Mouse (Mus musculus) neural tube, embryonic 11.5 days (tissue): ENCODE data around the gene Cma1. TPM values are rescaled to one million over a fixed set of nuclear protein-coding genes. Genes with fewer than 3 reads are reported as not detected.
"Not testable (repeated sequence)": the region's sequence is repeated elsewhere in the genome, so short reads cannot be mapped to it uniquely, and the experiment has no call there.

Source experiments
- ATAC-seq: fragments of 200-750 bp; cut with Nextera tagmentation; 2 replicates; pipeline ENCODE4 v1.8.0; 2017; ENCODE audit warnings: moderate number of reproducible peaks, mild to moderate bottlenecking, moderate TSS enrichment, moderate library complexity; ENCODE audit not compliant: insufficient read depth, low FRiP score, low TSS enrichment
- DNase-seq: peaks from one replicate; pipeline ENCODE4 v3.0.0-alpha.2; 2015; ENCODE audit warnings: low spot score
- H3K27ac ChIP-seq: fragments of 300-500 bp; sonication (generic); 2 replicates; pipeline ENCODE4 v1.5.1; 2014; ENCODE audit warnings: low read depth, mild to moderate bottlenecking, low read length
- H3K27me3 ChIP-seq: fragments of 300-500 bp; sonication (generic); 2 replicates; pipeline ENCODE4 v1.6.1; 2014; ENCODE audit warnings: mild to moderate bottlenecking, low read length, mixed read lengths; ENCODE audit not compliant: control insufficient read depth, insufficient read depth
- H3K36me3 ChIP-seq: fragments of 300-500 bp; sonication (generic); 2 replicates; pipeline ENCODE4 v1.6.1; 2014; ENCODE audit warnings: mild to moderate bottlenecking, low read length, moderate library complexity, mixed read lengths; ENCODE audit not compliant: control insufficient read depth, insufficient read depth
- H3K4me1 ChIP-seq: fragments of 300-500 bp; sonication (generic); 2 replicates; pipeline ENCODE4 v1.6.1; 2014; ENCODE audit warnings: low read length, mixed read lengths; ENCODE audit not compliant: control insufficient read depth, insufficient read depth
- H3K4me2 ChIP-seq: fragments of 300-500 bp; sonication (generic); 2 replicates; pipeline ENCODE4 v1.6.1; 2014; ENCODE audit warnings: low read depth, mild to moderate bottlenecking, moderate library complexity
- H3K4me3 ChIP-seq: fragments of 300-500 bp; sonication (generic); 2 replicates; pipeline ENCODE4 v1.5.1; 2014; ENCODE audit warnings: low read depth, low read length
- H3K9ac ChIP-seq: fragments of 300-500 bp; sonication (generic); 2 replicates; pipeline ENCODE4 v1.6.1; 2014; ENCODE audit warnings: mild to moderate bottlenecking, low read length
- H3K9me3 ChIP-seq: fragments of 300-500 bp; sonication (generic); 2 replicates; pipeline ENCODE4 v1.6.1; 2016; ENCODE audit warnings: low read length; ENCODE audit not compliant: control insufficient read depth
- WGBS: fragments of 180-500 bp; shearing (Covaris S2); extraction: QIAGEN DNeasy Blood & Tissue Kit; methylation state at CpG from one replicate; pipeline ENCODE4 v1.1.7; 2014; 5-methylcytosine and 5-hydroxymethylcytosine counted together
- polyA plus RNA-seq: library from polyadenylated mRNA; unstranded; fragments of >200 nt; fragmentation: Nextera tagmentation; extraction: Ambion mirVana; gene quantifications from 2 replicates; pipeline ENCODE4 v1.2.1, GENCODE M21; 2014

Gene Cma1
- polyA plus RNA-seq = not detected in 2 replicates

GRCm38 (mm10) chr14:55944575-55944974 is at the start of gene Cma1:
Cma1 (minus strand) TSS chr14:55944675.
- Histone ChIP-seq H3K9ac (no peak within 1 kb of the TSS), H3K9me3 (no peaks in the 10 kb centered on the region), H3K27me3 (no peaks in the 10 kb centered on the region), H3K4me1 (no peaks in the 10 kb centered on the region), H3K4me3 (no peak within 1 kb of the TSS), H3K27ac (no peak within 1 kb of the TSS), H3K4me2 (no peak within 1 kb of the TSS), H3K36me3 (no peaks in the 10 kb centered on the region)
- WGBS = 80% methylated on average over 4 of the region's 4 CpGs
- no peak for DNase-seq
- no peak for ATAC-seq

DNA sequence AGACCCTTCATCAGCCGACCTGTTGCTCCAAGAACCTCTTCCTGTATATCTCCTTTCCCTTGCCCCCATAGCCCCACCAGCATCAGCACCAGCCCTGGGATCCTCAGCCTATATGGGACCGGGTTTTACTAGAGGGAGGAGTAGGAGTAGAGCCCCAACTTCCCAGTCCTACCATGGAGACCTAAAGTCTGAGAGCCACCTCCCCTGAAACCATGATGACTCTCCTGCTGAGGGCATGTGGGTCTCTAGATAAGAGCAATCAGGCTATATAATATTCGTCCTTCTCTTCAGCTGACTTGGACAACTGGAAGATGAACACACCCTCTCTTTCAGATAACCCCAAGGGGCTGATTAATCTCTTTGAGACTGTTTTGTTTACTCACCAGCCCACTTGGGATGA is 43.0 kb upstream of the Cma1 start:
- not testable (repeated sequence) for H3K4me1 ChIP-seq, H3K27ac ChIP-seq, H3K4me3 ChIP-seq, H3K36me3 ChIP-seq, ATAC-seq, H3K9ac ChIP-seq, H3K4me2 ChIP-seq, H3K9me3 ChIP-seq, H3K27me3 ChIP-seq, DNase-seq
- WGBS = 80% methylated on average over 1 of the region's 3 CpGs

- H3K4me3 ChIP-seq, H3K27me3 ChIP-seq, ATAC-seq, H3K4me1 ChIP-seq, H3K9ac ChIP-seq, H3K4me2 ChIP-seq, DNase-seq, H3K9me3 ChIP-seq, H3K36me3 ChIP-seq, H3K27ac ChIP-seq: not testable (repeated sequence)
- WGBS = 40% methylated on average over 2 of the region's 2 CpGs
Measured at GRCm38 (mm10) chr14:55963900-55964299, 19.4 kb upstream of the Cma1 start.

GRCm38 (mm10) chr14:55963263-55963662 is 18.8 kb upstream of the Cma1 start:
- H3K4me3 ChIP-seq = no peak overlapping the region
- H3K36me3 ChIP-seq = no peaks in the 10 kb centered on the region
- no peaks in the 10 kb centered on the region for H3K27me3 ChIP-seq
- 14% methylated on average over 1 of the region's 1 CpGs for WGBS
- no peak overlapping the region for H3K27ac ChIP-seq
- H3K4me2 ChIP-seq = no peak overlapping the region
- DNase-seq (no peak), ATAC-seq (no peak)
- H3K9ac ChIP-seq = no peak overlapping the region
- no peaks in the 10 kb centered on the region for H3K4me1 ChIP-seq
- H3K9me3 ChIP-seq = no peaks in the 10 kb centered on the region

GRCm38 (mm10) chr14:55950346-55951030 is 6.0 kb upstream of the Cma1 start, which contains the start of gene Cma2:
Cma2 (plus strand) TSS chr14:55950980.
- WGBS = 86% methylated on average over 6 of the region's 6 CpGs
- Histone ChIP-seq H3K4me1 (no peaks in the 10 kb centered on the region), H3K27me3 (no peaks in the 10 kb centered on the region), H3K36me3 (no peaks in the 10 kb centered on the region), H3K4me3 (no peak within 1 kb of the TSS), H3K9me3 (no peaks in the 10 kb centered on the region), H3K4me2 (no peak within 1 kb of the TSS), H3K9ac (no peak within 1 kb of the TSS), H3K27ac (no peak within 1 kb of the TSS)
- ATAC-seq (no peak), DNase-seq (no peak)

DNA sequence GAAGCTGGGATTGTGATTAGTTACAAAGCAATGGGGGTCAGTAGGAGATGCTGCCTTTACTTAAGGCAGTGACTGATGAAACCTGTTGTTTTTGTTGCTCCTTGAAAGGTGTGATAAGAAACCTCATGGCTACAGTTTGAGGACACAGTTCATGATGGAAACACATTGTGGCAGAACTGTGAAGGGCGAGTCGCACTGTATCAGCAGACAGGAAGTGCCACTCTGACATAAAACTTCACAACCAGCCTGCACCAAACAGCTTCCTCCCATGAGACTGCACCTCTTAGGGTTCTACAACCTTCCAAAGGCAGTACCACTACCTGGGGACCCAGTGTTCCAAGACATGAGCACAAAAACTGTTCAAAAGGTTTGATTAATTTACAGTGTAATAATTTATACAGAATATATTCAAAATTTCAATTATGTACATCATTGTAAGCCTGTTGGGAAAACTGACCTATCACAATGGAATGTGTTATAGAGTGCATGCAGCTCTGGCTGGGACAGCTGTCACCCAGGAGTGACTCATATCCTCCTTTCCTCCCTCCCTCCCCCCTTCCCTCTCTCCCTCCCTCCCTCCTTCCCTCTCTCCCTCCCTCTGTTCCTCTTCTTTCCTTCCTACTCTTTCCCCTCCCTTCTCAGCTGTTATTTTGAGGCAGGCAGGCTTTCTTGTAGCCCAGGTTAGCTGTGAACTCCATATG is 1.9 kb upstream of the Cma1 start:
- Histone ChIP-seq H3K4me3 (no peak overlapping the region), H3K4me1 (no peaks in the 10 kb centered on the region), H3K4me2 (no peak overlapping the region), H3K36me3 (no peaks in the 10 kb centered on the region), H3K9ac (no peak overlapping the region), H3K27ac (no peak overlapping the region), H3K9me3 (no peaks in the 10 kb centered on the region), H3K27me3 (no peaks in the 10 kb centered on the region)
- DNase-seq (no peak), ATAC-seq (no peak)
- 92% methylated on average over 2 of the region's 2 CpGs for WGBS

DNA sequence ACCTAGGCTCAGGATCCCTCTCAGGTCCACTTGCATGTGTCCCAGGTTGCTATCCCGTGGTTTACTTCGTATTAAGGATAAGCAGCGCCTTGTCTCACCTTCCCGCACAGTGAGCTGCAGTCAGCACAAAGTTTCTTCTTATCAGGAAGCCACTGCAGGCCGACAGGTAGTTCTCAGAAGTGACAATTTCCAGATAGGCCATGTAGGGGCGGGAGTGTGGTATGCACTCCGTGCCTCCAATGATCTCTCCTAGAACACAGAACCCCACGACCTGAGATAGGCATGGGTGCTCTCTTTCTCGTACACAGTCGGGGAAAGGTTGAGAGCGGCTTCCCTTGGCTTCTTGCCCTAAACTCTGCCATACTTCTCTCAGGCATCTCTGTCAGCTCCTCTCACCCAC is 874 bp downstream of the Cma1 start:
- Histone ChIP-seq H3K36me3 (no peaks in the 10 kb centered on the region), H3K9ac (no peak overlapping the region), H3K9me3 (no peaks in the 10 kb centered on the region), H3K27ac (no peak overlapping the region), H3K4me2 (no peak overlapping the region), H3K4me1 (no peaks in the 10 kb centered on the region), H3K4me3 (no peak overlapping the region), H3K27me3 (no peaks in the 10 kb centered on the region)
- no peak for DNase-seq
- 88% methylated on average over 11 of the region's 11 CpGs for WGBS
- ATAC-seq = no peak

DNA sequence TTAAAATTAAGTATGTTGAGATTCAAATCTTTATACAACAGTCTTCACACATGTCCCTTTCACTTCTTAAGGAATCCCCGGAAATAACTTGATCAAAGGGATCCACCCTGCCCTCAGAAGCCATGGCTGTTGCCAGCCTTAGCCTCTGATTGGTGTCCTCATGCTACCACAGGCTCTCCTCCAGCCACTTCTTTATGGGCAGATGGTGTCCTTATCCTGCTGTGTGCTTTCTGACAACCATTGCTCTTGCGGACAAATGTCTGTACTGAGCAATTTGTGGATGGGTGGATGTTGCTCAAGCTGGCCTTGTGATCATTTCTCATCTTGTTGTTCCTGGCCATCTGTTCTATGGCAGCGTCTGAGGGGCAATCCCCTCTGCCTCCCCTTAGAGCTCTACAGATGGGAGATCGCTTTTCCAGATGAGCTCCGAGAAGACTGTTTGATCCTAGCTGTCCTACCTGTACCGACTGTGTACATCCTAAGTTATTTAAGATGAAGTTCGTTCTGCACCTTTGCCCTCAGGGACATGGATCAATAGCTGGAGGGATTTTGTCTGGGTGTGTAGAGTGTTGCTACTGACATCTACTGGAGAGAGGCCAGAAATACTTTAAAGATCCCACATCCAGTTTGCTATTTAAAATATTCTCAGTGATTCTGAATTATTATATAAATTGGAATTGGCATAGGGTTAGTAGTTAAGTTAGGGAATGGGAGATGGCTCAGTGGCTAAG is 4.2 kb downstream of the Cma1 start:
- no peak overlapping the region for H3K4me2 ChIP-seq
- ATAC-seq = no peak
- no peaks in the 10 kb centered on the region for H3K36me3 ChIP-seq
- no peak overlapping the region for H3K27ac ChIP-seq
- H3K9me3 ChIP-seq = no peaks in the 10 kb centered on the region
- H3K4me1 ChIP-seq = no peaks in the 10 kb centered on the region
- H3K4me3 ChIP-seq = no peak overlapping the region
- 41% methylated on average over 7 of the region's 7 CpGs for WGBS
- no peaks in the 10 kb centered on the region for H3K27me3 ChIP-seq
- DNase-seq = no peak
- no peak overlapping the region for H3K9ac ChIP-seq
